Mouse (Mus musculus): ENCODE data around the gene Ddx4.

- TF ChIP-seq CTCF (IDR thresholded peaks at IDR 0.05; ENCODE audit: extremely low read depth, insufficient read depth, low read length): no peak
- TF ChIP-seq POLR2A (IDR thresholded peaks at IDR 0.05; ENCODE audit: extremely low read depth, insufficient read depth, low read length): no peak
Measured at GRCm38 (mm10) chr13:112661687-112662086, 9.4 kb upstream of the Ddx4 start.
